Mouse (Mus musculus) olfactory bulb, adult 2 months (tissue): ENCODE results near the gene Arl5c.

Experiments used
- CTCF ChIP-seq: fragments of 200-500 bp; IDR thresholded peaks from 2 replicates; pipeline ENCODE4 v1.5.1; 2012; ENCODE audit warnings: low read depth, mild to moderate bottlenecking, low read length, moderate library complexity; ENCODE audit not compliant: insufficient read depth
- POLR2A ChIP-seq: fragments of 200-500 bp; IDR thresholded peaks from 2 replicates; pipeline ENCODE4 v1.6.1; 2012; ENCODE audit warnings: mild to moderate bottlenecking, low read depth, low read length, moderate library complexity; ENCODE audit not compliant: insufficient read depth

DNA sequence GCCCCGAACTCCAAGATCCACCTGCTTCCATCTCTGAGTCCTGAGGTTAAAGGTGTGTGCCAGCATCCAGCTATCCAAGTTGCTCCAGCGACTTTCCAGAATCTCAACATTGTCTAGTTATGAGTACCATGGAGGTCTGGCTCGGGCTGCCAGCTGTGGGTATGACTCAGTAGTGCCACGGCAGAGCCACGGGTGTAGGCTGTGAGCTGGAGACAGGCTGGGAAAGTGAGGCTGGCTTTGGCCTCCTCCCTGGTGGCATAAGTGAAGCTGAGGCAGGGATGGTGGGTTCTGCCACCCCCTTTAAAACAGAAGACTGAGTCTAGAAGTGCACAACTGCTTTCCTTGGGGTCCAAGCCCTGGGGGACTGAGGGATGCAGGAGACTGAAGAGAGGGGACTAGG, 38.1 kb upstream of the Arl5c start:
- TF ChIP-seq POLR2A (no peak), CTCF (no peak)
